Mouse (Mus musculus): Measurements from ENCODE around the gene F5. TPM values are rescaled to one million over a fixed set of nuclear protein-coding genes. Genes with fewer than 3 reads are reported as not detected.
A peak's percentile ranks its signal among the peaks of the same experiment; 100 is the strongest.

F5 gene
- polyA plus RNA-seq, 1 experiment from 2014 or later: 0.07 TPM

- WGBS: 80% methylated on average over 4 of the region's 4 CpGs
Measured at GRCm38 (mm10) chr1:164168818-164169217, 17.2 kb downstream of the F5 start.

GRCm38 (mm10) chr1:164170434-164170833, 18.8 kb downstream of the F5 start:
- Histone ChIP-seq H3K4me1 (replicated peaks) (no peaks in the 10 kb centered on the region), H3K36me3 (no peaks in the 10 kb centered on the region), H3K4me3 (replicated peaks) (no peak overlapping the region), H3K9ac (replicated peaks) (no peak overlapping the region), H3K27me3 (no peaks in the 10 kb centered on the region), H3K9me3 (no peaks in the 10 kb centered on the region), H3K4me2 (replicated peaks) (no peak overlapping the region), H3K27ac (no peak overlapping the region)
- 89% methylated on average over 2 of the region's 2 CpGs for WGBS
- ATAC-seq: no peak

More at GRCm38 (mm10) chr1:164168818-164169217, 17.2 kb downstream of the F5 start:
- Histone ChIP-seq H3K9me3 (no peaks in the 10 kb centered on the region), H3K4me2 (replicated peaks) (no peak overlapping the region), H3K4me3 (replicated peaks) (no peak overlapping the region), H3K27ac (no peak overlapping the region), H3K27me3 (no peaks in the 10 kb centered on the region), H3K4me1 (replicated peaks) (no peaks in the 10 kb centered on the region), H3K36me3 (no peaks in the 10 kb centered on the region), H3K9ac (replicated peaks) (no peak overlapping the region)
- no peak for ATAC-seq

- no peak overlapping the region for H3K9ac ChIP-seq (replicated peaks)
- H3K4me2 ChIP-seq (replicated peaks): no peak overlapping the region
- 85% methylated on average over 4 of the region's 4 CpGs for WGBS
- H3K27me3 ChIP-seq: no peaks in the 10 kb centered on the region
- no peak overlapping the region for H3K4me3 ChIP-seq (replicated peaks)
- no peaks in the 10 kb centered on the region for H3K36me3 ChIP-seq
- H3K9me3 ChIP-seq: no peaks in the 10 kb centered on the region
- ATAC-seq: no peak
- no peaks in the 10 kb centered on the region for H3K4me1 ChIP-seq (replicated peaks)
- no peak overlapping the region for H3K27ac ChIP-seq
Measured at GRCm38 (mm10) chr1:164173145-164173544, 21.5 kb downstream of the F5 start.

GRCm38 (mm10) chr1:164176856-164177255, 25.2 kb downstream of the F5 start:
- Histone ChIP-seq H3K36me3 (no peaks in the 10 kb centered on the region), H3K4me3 (replicated peaks) (no peak overlapping the region), H3K27ac (no peak overlapping the region), H3K27me3 (no peaks in the 10 kb centered on the region), H3K9me3 (no peaks in the 10 kb centered on the region), H3K9ac (replicated peaks) (no peak overlapping the region), H3K4me2 (replicated peaks) (no peak overlapping the region), H3K4me1 (replicated peaks) (no peaks in the 10 kb centered on the region)
- no peak for ATAC-seq

- no peak overlapping the region for H3K4me2 ChIP-seq (replicated peaks)
- H3K27me3 ChIP-seq: 0 out of 2 replicates have a peak, but pooled peaks cover 5% of the 10 kb centered on the region
- WGBS: 60% methylated on average over 6 of the region's 6 CpGs
- H3K4me3 ChIP-seq (replicated peaks): no peak overlapping the region
- no peaks in the 10 kb centered on the region for H3K4me1 ChIP-seq (replicated peaks)
- no peaks in the 10 kb centered on the region for H3K9me3 ChIP-seq
- no peak overlapping the region for H3K9ac ChIP-seq (replicated peaks)
- no peaks in the 10 kb centered on the region for H3K36me3 ChIP-seq
- H3K27ac ChIP-seq: no peak overlapping the region
- no peak for ATAC-seq
Measured at GRCm38 (mm10) chr1:164178429-164178828, 26.8 kb downstream of the F5 start.

- no peak overlapping the region for H3K27ac ChIP-seq
- H3K4me2 ChIP-seq (replicated peaks): peak overlapping the region; percentile 39
- H3K4me1 ChIP-seq (replicated peaks): peaks cover 3% of the 10 kb centered on the region; the same call in 1 of the 2 replicates
- peak; percentile 83 for ATAC-seq
- WGBS: 48% methylated on average over 16 of the region's 16 CpGs
- 0 out of 2 replicates have a peak, but pooled peaks cover 5% of the 10 kb centered on the region for H3K27me3 ChIP-seq
- H3K36me3 ChIP-seq: no peaks in the 10 kb centered on the region
- H3K9ac ChIP-seq (replicated peaks): no peak overlapping the region; the same call in 1 of the 2 replicates
- no peaks in the 10 kb centered on the region for H3K9me3 ChIP-seq
- H3K4me3 ChIP-seq (replicated peaks): peak overlapping the region; percentile 16; the same call in 1 of the 2 replicates
Measured at GRCm38 (mm10) chr1:164184142-164184870, 32.7 kb downstream of the F5 start.

GRCm38 (mm10) chr1:164184871-164185223, 33.2 kb downstream of the F5 start:
- H3K9ac ChIP-seq (replicated peaks): no peak overlapping the region
- H3K36me3 ChIP-seq: no peaks in the 10 kb centered on the region
- 0 out of 2 replicates have a peak, but pooled peaks cover 5% of the 10 kb centered on the region for H3K27me3 ChIP-seq
- 47% methylated on average over 8 of the region's 8 CpGs for WGBS
- no peak overlapping the region for H3K4me2 ChIP-seq (replicated peaks)
- peaks cover 3% of the 10 kb centered on the region; the same call in 1 of the 2 replicates for H3K4me1 ChIP-seq (replicated peaks)
- no peaks in the 10 kb centered on the region for H3K9me3 ChIP-seq
- no peak overlapping the region for H3K27ac ChIP-seq
- no peak overlapping the region for H3K4me3 ChIP-seq (replicated peaks)
- peak; percentile 5; the same call in 1 of the 2 replicates for ATAC-seq

- no peak overlapping the region for H3K27ac ChIP-seq
- no peak overlapping the region for H3K4me2 ChIP-seq (replicated peaks)
- no peak overlapping the region for H3K4me3 ChIP-seq (replicated peaks)
- no peak for ATAC-seq
- no peaks in the 10 kb centered on the region for H3K36me3 ChIP-seq
- peaks cover 3% of the 10 kb centered on the region; the same call in 1 of the 2 replicates for H3K4me1 ChIP-seq (replicated peaks)
- 56% methylated on average over 4 of the region's 4 CpGs for WGBS
- 0 out of 2 replicates have a peak, but pooled peaks cover 5% of the 10 kb centered on the region for H3K27me3 ChIP-seq
- H3K9me3 ChIP-seq: no peaks in the 10 kb centered on the region
- H3K9ac ChIP-seq (replicated peaks): no peak overlapping the region
Measured at GRCm38 (mm10) chr1:164185316-164185715, 33.7 kb downstream of the F5 start.

GRCm38 (mm10) chr1:164187002-164187560, 35.4 kb downstream of the F5 start:
- Histone ChIP-seq H3K27me3 (0 out of 2 replicates have a peak, but pooled peaks cover 5% of the 10 kb centered on the region), H3K36me3 (no peaks in the 10 kb centered on the region), H3K9me3 (no peaks in the 10 kb centered on the region), H3K27ac (no peak overlapping the region), H3K9ac (replicated peaks) (no peak overlapping the region), H3K4me2 (replicated peaks) (no peak overlapping the region), H3K4me1 (replicated peaks) (peaks cover 3% of the 10 kb centered on the region; the same call in 1 of the 2 replicates), H3K4me3 (replicated peaks) (no peak overlapping the region)
- WGBS: 87% methylated on average over 1 of the region's 1 CpGs
- ATAC-seq: no peak

- Histone ChIP-seq H3K4me1 (replicated peaks) (no peaks in the 10 kb centered on the region), H3K4me2 (replicated peaks) (no peak overlapping the region), H3K9me3 (peaks cover 3% of the 10 kb centered on the region; the same call in 1 of the 2 replicates), H3K27me3 (no peaks in the 10 kb centered on the region), H3K4me3 (replicated peaks) (no peak overlapping the region), H3K36me3 (no peaks in the 10 kb centered on the region), H3K9ac (replicated peaks) (no peak overlapping the region), H3K27ac (no peak overlapping the region)
- 90% methylated on average over 4 of the region's 4 CpGs for WGBS
- no peak for ATAC-seq
Measured at GRCm38 (mm10) chr1:164199551-164199950, 47.9 kb downstream of the F5 start.

GRCm38 (mm10) chr1:164208437-164208836, 56.8 kb downstream of the F5 start:
- no peak overlapping the region for H3K27ac ChIP-seq
- H3K4me3 ChIP-seq (replicated peaks): no peak overlapping the region
- 94% methylated on average over 2 of the region's 2 CpGs for WGBS
- no peaks in the 10 kb centered on the region for H3K36me3 ChIP-seq
- no peaks in the 10 kb centered on the region for H3K4me1 ChIP-seq (replicated peaks)
- ATAC-seq: no peak
- H3K27me3 ChIP-seq: no peaks in the 10 kb centered on the region
- H3K9me3 ChIP-seq: no peaks in the 10 kb centered on the region
- H3K4me2 ChIP-seq (replicated peaks): no peak overlapping the region
- H3K9ac ChIP-seq (replicated peaks): no peak overlapping the region

GRCm38 (mm10) chr1:164210899-164211298, 59.3 kb downstream of the F5 start:
- no peak for ATAC-seq
- Histone ChIP-seq H3K9me3 (no peaks in the 10 kb centered on the region), H3K4me2 (replicated peaks) (no peak overlapping the region), H3K27ac (no peak overlapping the region), H3K27me3 (no peaks in the 10 kb centered on the region), H3K9ac (replicated peaks) (no peak overlapping the region), H3K36me3 (no peaks in the 10 kb centered on the region), H3K4me1 (replicated peaks) (no peaks in the 10 kb centered on the region), H3K4me3 (replicated peaks) (no peak overlapping the region)
- WGBS: 85% methylated on average over 4 of the region's 4 CpGs
